Mouse (Mus musculus) cerebellum, postnatal 14 days (tissue): ENCODE measurements at regions not wholly inside any gene's neighbourhood (a gene's known extent, or its start where the extent isn't known, plus 50 kb on each side); places are given as distances from the start of the nearest gene placed in this dataset.

ENCODE experiments used
- DNase-seq, 2 experiments: peaks; one replicate each; pipeline ENCODE4 v3.0.0; 2021; ENCODE audit warnings: mixed read lengths in 2 of 2

DNA sequence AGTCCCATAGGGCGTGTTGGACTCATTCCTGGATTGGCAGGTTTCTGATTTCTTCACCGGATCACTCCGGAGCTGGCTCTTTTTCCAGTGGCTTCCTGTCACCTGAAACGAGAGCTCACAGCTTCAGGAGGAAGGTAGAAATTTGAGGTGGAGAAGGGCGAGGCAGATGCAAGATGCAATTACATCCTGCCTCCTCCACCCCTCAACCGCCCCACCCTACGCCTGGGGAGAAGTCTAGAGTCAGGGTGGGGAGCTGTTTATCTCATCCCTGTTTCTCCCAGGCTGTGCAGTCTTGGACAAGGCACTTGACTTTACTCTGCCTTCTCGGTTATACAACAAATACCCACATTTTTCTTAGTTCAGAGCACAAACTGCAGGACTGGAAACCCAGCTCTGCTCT, 302.8 kb upstream of the Klf3 start:
- no peak for DNase-seq

DNA sequence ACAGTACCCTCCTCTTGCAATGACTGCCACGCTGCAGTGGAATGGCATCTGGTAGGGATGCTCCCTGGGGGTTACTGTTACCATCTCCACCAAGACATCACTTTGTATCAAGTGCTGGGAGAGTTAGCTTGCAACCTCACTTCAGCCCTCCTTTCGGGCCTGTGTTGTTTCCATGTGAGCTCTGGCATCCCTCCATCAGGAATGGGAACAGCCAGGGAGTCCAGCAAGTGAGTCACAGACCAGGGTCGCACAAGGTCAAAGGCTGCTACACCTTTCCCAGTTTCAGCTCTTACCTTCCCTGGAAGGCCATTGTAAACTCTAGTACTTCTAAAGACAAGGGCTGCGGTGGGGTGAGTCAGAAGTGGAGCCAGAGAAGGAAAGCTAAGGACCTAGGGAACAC, 302.3 kb upstream of the Klf3 start:
- no peak for DNase-seq

DNA sequence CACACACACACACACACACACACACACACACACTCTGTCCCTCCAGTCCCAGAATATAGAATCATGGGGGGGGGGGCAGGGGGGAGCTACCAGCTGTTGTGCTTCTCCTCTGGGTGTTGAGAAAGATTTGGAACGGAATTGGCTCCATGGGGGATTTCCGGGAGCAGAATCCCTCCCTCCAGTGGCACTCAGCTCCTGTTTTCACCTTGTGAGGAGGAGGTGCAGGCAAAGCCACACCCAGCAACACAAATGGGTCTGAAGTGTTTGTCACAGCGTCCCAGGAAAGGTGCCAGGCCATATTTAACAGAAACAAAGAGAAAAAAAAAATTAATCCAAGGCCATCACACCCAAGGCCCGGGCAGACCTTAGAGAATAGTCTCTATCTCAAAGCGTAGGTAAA, 301.4 kb upstream of the Klf3 start:
- no peak for DNase-seq

DNA sequence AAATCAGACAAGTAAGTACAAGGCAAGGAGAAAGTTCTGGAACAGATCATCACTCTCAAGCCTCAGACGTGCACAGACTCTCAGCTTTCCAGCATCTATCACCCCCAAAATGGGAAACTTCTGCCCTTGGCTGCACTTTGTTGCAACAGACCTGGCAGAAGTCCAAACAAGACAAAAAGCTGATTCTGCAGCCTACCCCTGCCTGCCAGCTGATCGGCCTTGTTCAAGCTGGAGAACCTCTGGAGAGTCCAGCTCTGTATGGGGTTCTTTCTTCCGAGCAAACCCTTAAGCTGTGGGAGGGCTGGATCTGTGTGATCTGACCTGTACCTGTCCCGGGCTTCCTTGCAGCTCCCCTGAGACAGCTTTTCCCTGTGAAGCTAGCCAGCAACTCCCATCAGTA, 299.7 kb upstream of the Klf3 start:
- DNase-seq, result peak in 1 of 2 experiments; percentile 12

DNA sequence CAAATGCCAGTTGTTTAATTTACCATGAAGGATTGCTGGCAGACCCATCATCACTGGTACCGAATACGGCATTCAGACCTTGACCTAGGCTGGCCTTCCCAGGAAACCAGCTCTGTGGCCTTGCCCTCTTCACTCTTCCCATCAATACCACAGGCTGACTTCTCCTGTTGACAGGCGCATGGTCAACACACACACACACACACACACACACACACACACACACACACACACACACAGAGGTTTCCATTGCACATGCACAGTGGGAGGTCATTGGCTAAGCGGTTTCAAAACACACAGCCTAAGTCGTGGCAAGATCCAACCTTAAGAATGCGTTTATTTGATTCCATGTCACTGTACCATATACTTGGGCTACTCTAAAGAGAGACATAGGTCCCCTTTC, 298.7 kb upstream of the Klf3 start:
- no peak for DNase-seq

DNA sequence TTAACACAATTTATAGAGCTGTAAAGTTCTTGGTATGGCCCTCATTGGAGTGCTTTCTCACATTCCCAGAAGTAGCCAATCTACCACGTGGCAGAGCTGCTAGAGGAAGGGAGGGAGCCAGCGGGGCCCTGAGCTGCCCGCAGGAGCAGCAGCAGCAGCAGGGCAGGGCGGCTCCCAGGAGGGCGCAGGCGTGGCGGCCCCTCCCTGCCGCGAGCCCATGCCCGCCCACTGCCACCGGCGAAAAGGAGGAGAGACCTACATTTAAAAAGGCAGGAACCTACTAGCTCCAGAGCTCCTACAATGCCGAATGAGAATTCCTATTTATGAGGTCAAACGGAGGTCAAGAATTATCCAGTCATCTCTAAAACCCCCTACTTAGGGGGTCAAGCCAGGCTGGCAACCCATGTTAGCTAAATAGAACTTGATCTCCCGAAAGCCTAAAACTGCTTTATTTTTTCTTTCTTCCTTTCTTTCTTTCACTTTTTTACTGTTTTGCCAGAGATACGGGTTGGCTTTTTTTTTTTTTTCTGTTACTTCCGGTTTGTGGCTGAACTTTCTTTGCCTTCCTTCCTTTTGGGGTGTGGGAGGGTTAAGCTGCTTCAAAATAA, 297.9 kb upstream of the Klf3 start:
- peak in 1 of 2 experiments; percentile 18 for DNase-seq

DNA sequence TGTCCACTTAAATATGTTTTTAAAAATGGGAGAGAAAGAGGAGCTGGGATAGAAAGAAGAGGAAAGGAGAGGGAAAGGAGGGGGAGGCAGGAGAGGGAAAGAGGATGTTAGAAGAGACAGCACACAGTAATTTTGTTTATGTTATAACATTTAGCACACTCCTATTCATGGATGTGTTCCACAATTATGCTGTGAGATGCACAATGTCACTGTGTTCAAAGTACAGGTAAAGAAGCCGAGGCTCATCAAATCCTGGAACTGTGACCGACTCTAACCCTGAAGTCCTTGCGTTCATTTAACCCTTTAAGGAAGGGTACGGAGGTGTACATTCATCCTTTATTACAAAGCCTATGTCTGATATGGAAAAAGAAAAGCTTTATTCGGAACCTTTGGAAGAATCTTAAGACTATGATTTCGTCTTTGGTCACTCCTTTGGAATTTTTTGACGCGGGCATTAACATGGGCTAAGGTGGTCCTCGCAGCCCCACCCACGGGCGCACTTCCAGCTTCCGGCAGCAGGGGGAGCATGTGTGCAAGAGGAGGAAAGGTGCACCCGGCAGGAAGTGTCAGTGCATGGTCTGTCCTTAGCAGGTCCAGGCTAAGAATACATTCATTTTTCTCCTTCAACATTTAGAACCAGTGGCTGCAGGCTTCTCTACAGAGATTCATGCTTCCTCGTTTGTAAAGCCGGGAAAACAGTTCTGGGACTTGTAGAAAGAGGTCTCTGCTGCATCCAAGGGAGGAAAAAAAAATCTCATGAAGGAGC, 297.2 kb upstream of the Klf3 start:
- peak; percentile 90 to 96 for DNase-seq

DNA sequence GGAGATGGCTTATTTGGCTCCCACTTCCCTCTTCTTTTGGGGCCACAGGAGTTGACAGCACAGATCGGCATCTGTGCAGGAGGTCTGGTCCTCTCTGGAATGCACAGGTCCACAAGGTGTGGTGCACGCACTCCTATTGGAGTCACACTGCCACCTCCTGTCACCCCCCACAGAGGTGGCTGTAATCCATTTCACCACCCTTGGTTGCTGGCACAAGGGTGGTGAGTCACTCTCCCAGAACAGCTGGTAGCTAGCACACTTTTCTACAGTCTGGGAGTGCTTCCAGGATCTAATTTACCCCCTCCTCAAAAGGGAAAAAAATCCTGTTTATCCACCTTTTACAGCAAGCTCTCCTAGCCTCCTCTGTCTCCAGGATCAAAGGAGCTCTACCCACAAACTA, 294.6 kb upstream of the Klf3 start:
- peak in 1 of 2 experiments; percentile 16 for DNase-seq

DNA sequence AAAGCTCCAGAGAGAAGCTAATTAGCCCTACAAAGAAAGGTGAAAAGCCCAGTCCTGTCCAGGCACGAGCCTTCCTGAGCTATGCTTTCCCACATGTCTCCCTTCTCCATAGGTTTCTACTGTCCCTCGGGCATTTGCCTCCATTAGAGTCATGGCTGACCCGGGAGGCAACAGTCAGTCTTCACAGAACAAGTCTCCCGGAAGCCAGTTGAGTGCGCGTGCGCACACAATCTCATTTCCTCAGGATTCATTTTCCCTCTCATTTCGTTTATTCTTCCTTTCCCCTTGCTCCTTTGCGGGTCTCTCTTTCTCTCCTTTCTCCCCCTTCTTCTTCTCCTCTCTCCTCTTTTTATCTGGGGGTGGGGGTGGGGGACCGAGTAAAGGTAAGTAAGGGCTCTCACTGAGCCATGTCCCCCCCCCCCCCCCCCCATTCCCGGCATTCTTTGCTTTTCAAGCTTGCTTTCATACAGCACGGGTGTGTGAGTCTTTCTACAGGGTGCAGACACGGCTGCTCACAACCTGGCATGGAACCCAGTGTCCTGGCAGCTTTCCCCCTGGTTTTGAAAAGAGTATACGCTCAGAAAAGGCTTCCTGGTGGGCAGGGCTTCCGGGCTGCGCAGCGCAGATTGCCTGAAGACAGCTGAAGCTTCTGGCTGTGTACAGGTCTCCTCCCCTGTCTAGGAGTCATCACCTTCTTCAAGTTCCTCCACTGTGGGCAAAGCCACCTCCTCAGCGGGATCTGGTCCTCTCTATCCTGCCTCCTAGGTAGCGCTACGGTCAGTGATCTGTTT, 289.8 kb upstream of the Klf3 start:
- DNase-seq, result peak; percentile 88 to 89

DNA sequence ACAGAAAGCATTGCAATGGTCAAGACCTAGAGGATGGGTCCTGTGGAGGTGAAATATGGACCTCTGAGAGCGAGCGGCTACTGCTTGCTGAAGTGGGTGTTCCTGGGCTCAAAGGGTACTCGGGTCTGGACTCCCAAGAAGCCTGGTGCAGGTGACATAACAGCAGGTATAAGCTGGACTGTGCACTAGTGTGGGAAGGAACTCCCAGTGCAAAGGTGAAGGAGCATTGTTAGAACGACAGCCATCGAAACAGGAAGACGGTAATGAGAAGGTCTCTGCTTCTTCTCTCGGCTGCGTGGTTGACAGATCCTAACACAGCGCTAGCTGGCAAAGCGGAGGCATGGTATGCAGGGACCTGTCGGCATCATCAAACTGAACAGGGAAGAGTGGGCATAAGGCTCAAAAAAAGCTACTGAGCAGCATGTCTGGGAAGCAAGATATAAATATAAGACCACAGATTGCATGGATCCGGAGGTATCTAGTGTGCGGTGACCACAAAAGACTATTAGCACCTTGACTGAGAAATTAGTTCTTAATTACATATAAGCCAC, 287.0 kb upstream of the Klf3 start:
- DNase-seq, result no peak

DNA sequence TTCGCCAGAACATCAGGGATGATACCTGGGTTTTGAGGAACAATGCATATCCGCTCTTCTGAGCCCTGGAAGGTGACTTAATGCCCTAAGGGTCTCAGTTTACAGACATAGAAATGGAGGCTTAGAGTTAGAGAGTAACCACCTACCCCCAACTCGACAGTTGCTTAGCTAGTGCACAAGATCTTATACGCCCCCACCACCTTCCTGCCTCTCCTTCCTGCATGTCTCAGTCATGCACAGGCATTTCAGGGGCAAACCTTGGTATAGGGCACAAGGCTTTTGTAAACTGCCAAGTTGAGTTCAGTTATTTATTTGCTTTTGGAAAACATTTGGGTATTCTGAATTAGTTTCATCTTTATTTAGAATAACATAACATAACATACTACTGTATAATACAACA, 285.9 kb upstream of the Klf3 start:
- no peak for DNase-seq

DNA sequence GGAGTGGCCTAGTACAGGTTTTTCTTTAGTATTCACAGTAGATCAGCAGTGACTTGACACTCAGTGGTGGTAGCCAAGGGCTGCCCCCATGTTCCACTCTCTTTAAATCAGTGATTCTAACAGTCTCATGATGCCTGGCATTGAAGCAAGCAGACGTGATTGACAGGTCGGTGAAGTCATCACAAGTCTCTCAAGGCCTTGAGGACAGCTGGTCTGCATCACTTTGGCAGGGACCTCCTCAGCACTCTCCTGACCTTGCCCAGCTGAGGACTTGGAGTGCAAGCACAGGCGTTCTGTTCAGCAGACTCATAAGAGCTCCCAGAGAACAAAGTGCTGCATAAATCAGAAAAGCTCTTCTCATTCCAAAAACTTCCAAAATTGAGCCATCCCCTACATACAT, 285.4 kb upstream of the Klf3 start:
- peak; percentile 37 to 44 for DNase-seq

DNA sequence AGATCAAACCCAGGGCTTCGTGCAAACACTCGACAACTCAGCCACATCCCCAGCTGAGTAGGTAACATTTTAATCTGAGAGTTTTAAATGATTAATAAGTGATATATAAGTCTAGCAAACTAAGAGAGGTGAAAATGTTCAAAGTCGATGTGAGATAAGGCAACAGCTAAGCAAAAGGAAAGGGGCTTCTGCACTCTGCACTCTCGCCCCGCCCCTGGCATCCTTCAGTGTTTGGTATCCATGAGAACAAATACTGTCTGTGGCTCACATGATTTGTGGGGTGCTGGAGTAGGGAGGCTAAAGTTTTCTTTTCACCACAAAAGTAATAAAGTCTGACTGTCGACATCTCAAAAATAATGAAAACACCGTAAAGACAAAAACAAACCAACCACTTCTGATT, 284.2 kb upstream of the Klf3 start:
- DNase-seq, result no peak

DNA sequence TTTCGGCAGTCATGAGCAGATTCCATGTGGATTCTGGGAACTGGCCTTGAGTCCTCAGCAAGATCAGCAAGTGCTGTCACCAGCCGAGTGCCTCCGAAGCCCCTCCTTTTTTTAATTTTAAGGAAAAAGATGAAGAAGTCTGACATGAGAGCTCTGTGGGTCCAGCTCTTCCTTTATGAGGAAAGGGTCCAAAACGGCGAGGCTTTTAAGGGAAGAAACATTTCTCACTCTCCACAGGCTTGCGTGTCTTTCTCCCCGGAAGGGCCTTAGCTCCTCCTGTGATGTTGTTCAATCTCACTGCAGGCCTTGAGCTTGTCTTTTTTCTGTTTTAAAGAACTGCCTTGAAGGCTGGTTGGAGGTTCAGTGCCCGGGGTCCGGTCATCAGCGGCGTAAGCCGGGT, 283.5 kb upstream of the Klf3 start:
- DNase-seq, result no peak

DNA sequence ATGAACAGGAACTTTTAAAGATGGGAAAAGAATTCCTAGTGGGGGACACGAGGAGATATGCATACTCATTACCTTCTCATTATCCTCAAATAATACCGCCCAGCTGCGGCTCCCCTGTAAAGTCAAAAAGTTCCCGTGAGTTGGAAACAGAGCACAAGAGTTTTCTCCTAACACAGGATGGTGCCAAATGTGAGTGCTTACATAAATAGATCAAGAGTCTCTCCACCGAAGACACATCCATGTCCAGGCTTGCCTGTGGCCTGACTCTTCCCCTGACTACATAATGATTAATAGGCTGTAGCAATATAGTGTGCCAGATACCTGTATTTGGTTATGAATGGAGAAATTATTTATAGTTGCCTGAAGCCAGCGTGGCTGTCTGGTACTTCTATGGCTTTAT, 281.8 kb upstream of the Klf3 start:
- DNase-seq, result no peak

DNA sequence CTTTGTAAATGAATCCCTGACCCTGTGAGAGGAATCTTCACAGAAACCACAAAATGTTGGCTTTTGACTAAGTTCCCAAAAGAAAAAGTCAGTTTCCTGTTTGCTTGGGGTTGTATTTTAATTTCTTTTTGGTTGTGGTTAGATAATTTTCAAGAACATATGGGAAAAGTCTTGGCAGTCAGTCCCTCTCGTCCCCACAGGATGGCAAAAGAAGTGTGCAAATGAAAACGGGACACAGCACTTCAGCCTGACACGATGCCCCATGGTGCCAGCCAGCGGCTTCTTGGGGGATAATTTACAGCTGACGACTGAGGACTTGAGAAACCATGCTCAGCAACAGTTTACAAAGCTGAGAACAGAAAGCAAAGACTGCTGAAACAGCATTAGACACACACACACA, 281.2 kb upstream of the Klf3 start:
- no peak for DNase-seq

DNA sequence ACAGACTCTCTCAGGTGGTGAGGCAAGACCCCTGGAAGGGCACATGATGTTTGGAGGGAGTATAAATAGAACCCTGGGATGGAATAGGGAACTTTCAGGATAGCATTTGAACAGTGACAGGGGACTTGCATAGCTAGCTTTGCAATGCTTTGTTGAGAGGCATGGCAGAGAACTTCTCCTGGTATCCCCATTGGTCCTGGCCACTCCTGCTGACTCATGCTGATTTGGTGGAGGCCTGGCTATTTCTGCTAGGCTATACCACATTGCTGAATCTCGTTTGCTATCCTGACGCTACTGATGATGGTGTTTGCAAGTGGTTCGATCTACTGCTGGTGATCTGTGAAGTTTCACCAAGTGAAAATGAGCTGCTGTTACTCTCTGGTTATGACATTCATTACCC, 276.7 kb upstream of the Klf3 start:
- no peak for DNase-seq

DNA sequence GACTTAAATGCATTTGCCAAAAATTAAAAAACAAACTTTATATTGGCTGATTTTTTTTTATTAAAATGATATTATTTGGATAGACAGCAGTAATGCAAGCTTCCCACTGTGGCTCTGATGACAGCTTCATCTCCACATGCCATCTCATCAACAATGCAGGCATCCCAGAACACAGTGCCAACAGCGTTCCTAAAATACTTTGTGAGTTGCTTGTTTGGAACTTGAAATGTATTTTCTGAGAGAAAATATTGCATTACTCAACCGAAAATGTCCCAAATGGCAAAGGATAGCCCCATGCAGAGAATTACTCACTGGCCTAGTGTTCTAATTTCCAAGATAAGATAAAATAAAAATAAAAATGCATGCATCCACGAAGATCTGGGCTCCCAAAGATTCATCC, 275.2 kb upstream of the Klf3 start:
- no peak for DNase-seq

DNA sequence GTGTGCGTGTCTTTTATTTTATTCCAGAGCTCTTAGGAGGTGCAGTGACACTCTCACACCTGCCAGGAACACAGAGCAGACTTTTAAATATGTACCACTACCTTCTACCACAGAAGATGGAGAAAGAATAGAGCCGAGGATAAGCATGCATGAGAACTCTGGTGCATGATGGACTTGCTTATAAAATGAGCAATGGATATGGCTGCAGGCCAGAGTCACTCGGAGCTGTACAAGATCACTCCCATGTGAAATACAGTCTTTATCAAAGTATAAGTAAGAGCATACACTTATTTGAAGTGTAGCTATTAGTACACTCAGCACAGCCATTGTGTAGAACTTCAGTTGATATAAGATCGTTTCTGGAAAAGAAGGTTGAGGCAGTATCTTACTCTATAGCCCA, 268.8 kb upstream of the Klf3 start:
- DNase-seq, result no peak

DNA sequence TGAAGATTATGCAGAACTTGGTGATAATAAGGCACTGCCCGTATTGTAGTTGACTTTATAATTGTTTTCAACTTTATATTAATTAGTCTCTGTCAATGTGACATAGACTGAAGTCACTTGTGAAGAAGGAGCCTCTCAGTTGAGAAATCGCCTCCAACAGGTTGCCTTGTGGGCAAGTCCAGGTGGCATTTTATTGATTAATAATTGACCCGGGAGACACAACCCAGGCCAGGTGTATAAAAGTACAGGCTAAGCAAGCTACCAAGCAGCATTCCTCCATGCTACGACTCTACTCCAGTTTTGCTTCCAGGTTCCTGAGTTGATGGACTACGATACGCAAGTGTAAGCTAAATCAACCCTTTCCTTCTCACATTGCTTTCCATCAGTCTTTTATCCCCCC, 268.2 kb upstream of the Klf3 start:
- no peak for DNase-seq

DNA sequence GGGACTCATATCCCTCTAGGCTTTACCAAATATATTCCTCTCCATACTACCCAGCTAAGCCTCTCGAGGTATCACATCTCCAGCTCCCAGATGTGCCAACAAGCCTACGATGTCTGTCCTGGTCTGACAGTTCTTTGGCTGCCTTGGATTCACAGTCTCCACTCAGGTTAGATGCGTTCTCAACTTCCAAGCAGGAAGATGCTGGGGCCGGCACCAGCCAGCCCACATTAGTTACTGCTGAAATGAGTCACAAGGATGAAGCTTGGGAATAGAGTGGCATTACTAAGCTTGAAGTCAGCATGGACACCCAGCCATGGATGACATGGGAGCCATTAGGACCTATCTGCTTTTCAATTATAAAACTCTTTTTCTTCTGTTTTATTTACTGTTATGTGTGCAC, 267.6 kb upstream of the Klf3 start:
- no peak for DNase-seq

DNA sequence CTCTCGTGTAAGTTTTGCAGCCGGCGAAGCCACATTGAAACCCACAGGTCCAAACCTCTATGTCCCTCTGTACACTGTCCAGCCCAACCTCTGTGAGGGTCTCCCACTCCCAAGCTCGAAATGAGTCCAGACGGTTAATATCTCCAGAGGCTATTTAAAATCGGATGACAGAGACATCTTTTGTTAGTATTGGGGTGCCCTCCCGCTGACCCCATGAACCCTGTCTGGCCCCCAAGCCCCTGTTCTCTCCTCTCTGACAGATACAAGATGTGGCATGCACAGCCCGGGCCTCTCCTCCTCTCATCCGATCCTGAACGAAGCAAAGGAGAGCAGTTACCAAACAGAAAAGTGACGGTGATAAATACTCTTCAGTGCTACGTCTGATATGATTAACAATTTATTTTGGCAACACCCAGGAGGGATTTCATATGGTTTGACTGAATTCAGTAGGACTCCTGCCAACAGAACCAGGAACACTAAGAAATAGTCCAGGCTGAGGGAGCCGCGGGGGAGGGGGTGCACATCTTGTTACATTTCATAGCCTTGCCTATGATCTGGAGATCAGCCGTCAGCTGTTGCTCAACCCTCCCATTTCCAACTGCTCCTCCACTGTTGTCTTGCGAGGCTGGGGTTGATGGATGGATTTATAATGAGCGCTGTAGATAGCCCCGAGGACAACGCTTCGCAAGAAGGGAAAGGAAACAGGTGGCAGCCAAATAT, 266.6 kb upstream of the Klf3 start:
- no peak for DNase-seq

DNA sequence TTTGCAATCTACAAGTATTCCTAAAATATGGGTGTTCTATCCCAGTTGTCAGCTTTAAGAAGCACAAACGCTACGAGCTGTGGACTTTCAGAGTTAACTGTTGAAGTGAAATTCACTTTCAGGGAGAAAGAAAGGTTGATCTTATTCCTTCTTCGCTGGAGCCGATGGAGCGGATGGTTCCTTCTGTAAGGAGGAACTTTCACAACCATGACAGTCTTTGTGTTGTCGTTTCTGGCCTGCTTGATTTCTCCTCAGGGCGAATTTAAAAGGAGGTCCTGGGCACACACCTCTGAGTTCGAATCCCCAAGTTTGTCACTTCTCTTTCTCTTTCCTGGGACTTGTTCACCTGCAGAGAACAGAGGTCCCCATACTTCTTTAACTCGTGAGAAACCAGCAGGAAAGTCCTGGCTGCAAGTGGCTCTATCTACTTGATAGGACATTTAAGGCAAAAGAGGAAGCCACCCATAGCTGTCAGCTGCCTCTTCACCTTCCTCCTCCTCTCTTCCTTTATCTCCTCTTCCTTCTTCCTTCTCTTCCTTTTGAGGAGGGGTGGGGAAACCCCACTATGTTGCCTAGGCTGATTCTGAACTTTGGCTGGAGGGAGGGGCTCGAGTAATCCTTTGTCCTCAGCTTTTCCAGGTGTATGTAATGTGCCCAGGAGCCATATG, 265.9 kb upstream of the Klf3 start:
- no peak for DNase-seq
